Mouse (Mus musculus) layer of hippocampus, adult 18-20 months (tissue): Measurements from ENCODE around the gene Enpp6. TPM values are rescaled to one million over a fixed set of nuclear protein-coding genes. Genes with fewer than 3 reads are reported as not detected.

Source experiments
- total RNA-seq, 2 experiments: library from RNA; stranded (reverse); gene quantifications; 2 replicates each; pipeline ENCODE4 v1.2.3; 2021

The Enpp6 gene
- total RNA-seq, 2 experiments from 2014 or later: 5.0 to 6.4 TPM

Other genes starting within 250 kb of the Enpp6 start
- gene Irf2, start 247.2 kb upstream of the Enpp6 start, total RNA-seq: 10 to 100 TPM; 54.9 to 72.7 TPM